Mouse (Mus musculus): ENCODE measurements around the gene Gm4450.
"Not testable (repeated sequence)": the region's sequence is repeated elsewhere in the genome, so short reads cannot be mapped to it uniquely, and the experiment has no call there.

The Gm4450 gene

GRCm38 (mm10) chr3:98418991-98419785 is 37.7 kb downstream of the Gm4450 start:
- DNase-seq (ENCODE audit: low read depth, low spot score) = peak; percentile 1

- peak; percentile 0 for DNase-seq (ENCODE audit: low read depth, low spot score)
Measured at GRCm38 (mm10) chr3:98417328-98417727, 39.6 kb downstream of the Gm4450 start.

- DNase-seq (ENCODE audit: low read depth, low spot score) = peak; percentile 1
Measured at GRCm38 (mm10) chr3:98416426-98417250, 40.3 kb downstream of the Gm4450 start.

GRCm38 (mm10) chr3:98414296-98414695 is 42.6 kb downstream of the Gm4450 start:
- DNase-seq (ENCODE audit: low read depth, low spot score) = no peak

- DNase-seq (ENCODE audit: low read depth, low spot score) = no peak
Measured at GRCm38 (mm10) chr3:98413733-98414132, 43.2 kb downstream of the Gm4450 start.

GRCm38 (mm10) chr3:98410619-98411580 is 46.0 kb downstream of the Gm4450 start:
- not testable (repeated sequence) for DNase-seq (ENCODE audit: low read depth, low spot score)

GRCm38 (mm10) chr3:98407261-98407780 is 49.6 kb downstream of the Gm4450 start:
- DNase-seq (ENCODE audit: low read depth, low spot score) = not testable (repeated sequence)

- DNase-seq (ENCODE audit: low read depth, low spot score) = not testable (repeated sequence)
Measured at GRCm38 (mm10) chr3:98406569-98407144, 50.3 kb downstream of the Gm4450 start.

- DNase-seq (ENCODE audit: low read depth, low spot score) = not testable (repeated sequence)
Measured at GRCm38 (mm10) chr3:98405877-98406276, 51.0 kb downstream of the Gm4450 start.

GRCm38 (mm10) chr3:98404268-98404895 is 52.5 kb downstream of the Gm4450 start:
- DNase-seq (ENCODE audit: low read depth, low spot score) = not testable (repeated sequence)

Measured in ES-CJ7 (cell line).